Comparison of ENCODE assay signal across 17 mouse cellular contexts in the genomic region with DNA sequence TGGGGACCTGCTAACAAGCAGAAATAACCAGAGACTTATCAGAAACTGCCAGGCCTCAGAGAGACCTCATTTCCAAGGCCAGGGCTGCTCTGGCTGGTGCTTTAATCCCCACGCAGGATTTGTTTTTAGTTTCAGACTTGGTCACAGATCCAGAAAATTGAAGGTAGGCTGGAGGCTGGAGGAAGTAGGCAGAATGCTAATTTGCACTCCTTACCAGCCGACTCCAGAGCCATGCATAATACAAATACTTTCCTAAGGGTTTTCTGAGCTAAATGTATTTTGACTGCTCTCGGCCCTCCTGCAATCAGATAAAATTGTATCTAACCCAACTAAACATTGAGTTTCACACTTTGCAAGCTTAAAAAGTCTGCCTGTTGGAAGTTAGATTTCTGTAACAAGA.
DNase-seq lines count a peak whose midpoint lies in the region; ATAC-seq lines count a peak whose summit lies in the region.
"Had no signal": no experiment of that assay in that cellular context is flagged by ENCODE, and none has a peak within 500 bp of the region (broad histone marks: within the 10 kb centered on the region; RNA-seq: fewer than 3 reads in every experiment).

No protein-coding gene starts in this region.

- peaks cover 73% of the 10 kb centered on the region for H3K4me1 ChIP-seq in hindbrain, embryonic 13.5 days (replicated peaks)
- peaks cover 62% of the 10 kb centered on the region for H3K4me1 ChIP-seq in hindbrain, embryonic 10.5 days (replicated peaks)
- H3K4me1 ChIP-seq in midbrain, embryonic 13.5 days (replicated peaks), result peaks cover 87% of the 10 kb centered on the region
- H3K4me1 ChIP-seq in midbrain, embryonic 11.5 days (ENCODE audit: control insufficient read depth, insufficient read depth, low read length), result peaks cover 26% of the 10 kb centered on the region
- H3K4me1 ChIP-seq in embryonic facial prominence, embryonic 13.5 days, result peaks cover 76% of the 10 kb centered on the region
- H3K4me1 ChIP-seq in midbrain, embryonic 16.5 days (ENCODE audit: control insufficient read depth, insufficient read depth, low read length), result peaks cover 71% of the 10 kb centered on the region

- 69% methylated on average over 3 of the region's 3 CpGs for WGBS in hindbrain, embryonic 13.5 days
- 82% methylated on average over 3 of the region's 3 CpGs for WGBS in hindbrain, embryonic 10.5 days
- 39% methylated on average over 3 of the region's 3 CpGs for WGBS in midbrain, embryonic 13.5 days
- WGBS in midbrain, embryonic 11.5 days, result 59% methylated on average over 3 of the region's 3 CpGs
- 33% methylated on average over 3 of the region's 3 CpGs for WGBS in embryonic facial prominence, embryonic 13.5 days
- WGBS in midbrain, embryonic 16.5 days, result 30% methylated on average over 3 of the region's 3 CpGs

- H3K9ac ChIP-seq in hindbrain, embryonic 13.5 days, result no peak overlapping the region
- no peak overlapping the region for H3K9ac ChIP-seq in midbrain, embryonic 13.5 days (replicated peaks)
- H3K9ac ChIP-seq in midbrain, embryonic 11.5 days (ENCODE audit: low read length), result no peak overlapping the region
- no peak overlapping the region for H3K9ac ChIP-seq in embryonic facial prominence, embryonic 13.5 days
- no peak overlapping the region for H3K9ac ChIP-seq in midbrain, embryonic 16.5 days (ENCODE audit: low read depth, low read length)
- H3K9ac ChIP-seq: limb, embryonic 15.5 days; neural tube, embryonic 12.5 days had no signal

- 0 out of 2 replicates have a peak, but pooled peaks cover 2% of the 10 kb centered on the region for H3K27me3 ChIP-seq in hindbrain, embryonic 13.5 days
- no peaks in the 10 kb centered on the region for H3K27me3 ChIP-seq in hindbrain, embryonic 10.5 days (ENCODE audit: insufficient read depth, poor library complexity, severe bottlenecking)
- peaks cover 2% of the 10 kb centered on the region; the same call in 1 of the 2 replicates for H3K27me3 ChIP-seq in midbrain, embryonic 13.5 days
- H3K27me3 ChIP-seq in midbrain, embryonic 11.5 days (ENCODE audit: control insufficient read depth, insufficient read depth, low read length), result no peaks in the 10 kb centered on the region
- H3K27me3 ChIP-seq in embryonic facial prominence, embryonic 13.5 days, result no peaks in the 10 kb centered on the region
- H3K27me3 ChIP-seq in midbrain, embryonic 16.5 days (ENCODE audit: control insufficient read depth, insufficient read depth, low read depth, low read length), result no peaks in the 10 kb centered on the region
- H3K27me3 ChIP-seq: forebrain, embryonic 13.5 days; limb, embryonic 15.5 days had no signal

- no peak for DNase-seq in hindbrain, embryonic 10.5 days (ENCODE audit: low spot score)
- DNase-seq in midbrain, embryonic 11.5 days (ENCODE audit: low spot score, missing footprints), result no peak
- DNase-seq in cerebellum, adult 8-10 months, result no peak
- DNase-seq in gastrocnemius, adult 8-10 months (ENCODE audit: low spot score in 2 of 2), result no peak
- DNase-seq: adrenal gland, postnatal 25 days; cerebellum, adult 2 months; lung, adult 18-20 months; lung, postnatal 36 days; thymus, postnatal 4 days had no signal

- H3K36me3 ChIP-seq in hindbrain, embryonic 13.5 days, result no peaks in the 10 kb centered on the region
- H3K36me3 ChIP-seq in hindbrain, embryonic 10.5 days, result peaks cover 9% of the 10 kb centered on the region
- H3K36me3 ChIP-seq in midbrain, embryonic 13.5 days, result 0 out of 2 replicates have a peak, but pooled peaks cover 1% of the 10 kb centered on the region
- no peaks in the 10 kb centered on the region for H3K36me3 ChIP-seq in midbrain, embryonic 11.5 days (ENCODE audit: control insufficient read depth, insufficient read depth, low read length)
- H3K36me3 ChIP-seq in embryonic facial prominence, embryonic 13.5 days, result no peaks in the 10 kb centered on the region
- H3K36me3 ChIP-seq in midbrain, embryonic 16.5 days (ENCODE audit: control insufficient read depth, insufficient read depth, low read length), result no peaks in the 10 kb centered on the region

- no peak overlapping the region for H3K4me3 ChIP-seq in hindbrain, embryonic 13.5 days
- H3K4me3 ChIP-seq in hindbrain, embryonic 10.5 days, result no peak overlapping the region
- no peak overlapping the region for H3K4me3 ChIP-seq in midbrain, embryonic 13.5 days (replicated peaks)
- no peak overlapping the region for H3K4me3 ChIP-seq in midbrain, embryonic 11.5 days (ENCODE audit: low read depth, low read length)
- no peak overlapping the region for H3K4me3 ChIP-seq in embryonic facial prominence, embryonic 13.5 days
- H3K4me3 ChIP-seq in midbrain, embryonic 16.5 days (ENCODE audit: low read depth, low read length), result no peak overlapping the region
- H3K4me3 ChIP-seq: forebrain, embryonic 13.5 days; limb, embryonic 15.5 days; neural tube, embryonic 12.5 days had no signal

- no peaks in the 10 kb centered on the region for H3K9me3 ChIP-seq in hindbrain, embryonic 13.5 days
- no peaks in the 10 kb centered on the region for H3K9me3 ChIP-seq in hindbrain, embryonic 10.5 days
- H3K9me3 ChIP-seq in midbrain, embryonic 13.5 days, result no peaks in the 10 kb centered on the region
- no peaks in the 10 kb centered on the region for H3K9me3 ChIP-seq in midbrain, embryonic 11.5 days (ENCODE audit: control insufficient read depth, low read length)
- no peaks in the 10 kb centered on the region for H3K9me3 ChIP-seq in embryonic facial prominence, embryonic 13.5 days
- H3K9me3 ChIP-seq in midbrain, embryonic 16.5 days (replicated peaks; ENCODE audit: control insufficient read depth, low read length, poor library complexity, severe bottlenecking), result no peaks in the 10 kb centered on the region
- H3K9me3 ChIP-seq: forebrain, embryonic 13.5 days; limb, embryonic 15.5 days; neural tube, embryonic 12.5 days had no signal

- H3K4me2 ChIP-seq in hindbrain, embryonic 13.5 days, result no peak overlapping the region
- H3K4me2 ChIP-seq in midbrain, embryonic 13.5 days (replicated peaks), result no peak overlapping the region
- H3K4me2 ChIP-seq in midbrain, embryonic 11.5 days, result no peak overlapping the region
- H3K4me2 ChIP-seq in embryonic facial prominence, embryonic 13.5 days, result no peak overlapping the region
- no peak overlapping the region for H3K4me2 ChIP-seq in midbrain, embryonic 16.5 days (ENCODE audit: low read length)
- H3K4me2 ChIP-seq: forebrain, embryonic 13.5 days; limb, embryonic 15.5 days; neural tube, embryonic 12.5 days had no signal

- peak overlapping the region; percentile 31; the same call in 1 of the 2 replicates for H3K27ac ChIP-seq in hindbrain, embryonic 13.5 days
- H3K27ac ChIP-seq in hindbrain, embryonic 10.5 days, result no peak overlapping the region
- H3K27ac ChIP-seq in midbrain, embryonic 13.5 days, result peak overlapping the region; percentile 17
- H3K27ac ChIP-seq in midbrain, embryonic 11.5 days (ENCODE audit: low read depth, low read length), result no peak overlapping the region
- 0 out of 2 replicates have a peak overlapping the region, but pooled peaks have one; percentile 55 for H3K27ac ChIP-seq in embryonic facial prominence, embryonic 13.5 days
- peak overlapping the region; percentile 73 for H3K27ac ChIP-seq in midbrain, embryonic 16.5 days (ENCODE audit: low read length)
- H3K27ac ChIP-seq: limb, embryonic 15.5 days; neural tube, embryonic 12.5 days had no signal

- ATAC-seq in hindbrain, embryonic 13.5 days (ENCODE audit: low FRiP score), result no peak
- no peak for ATAC-seq in midbrain, embryonic 13.5 days
- ATAC-seq in midbrain, embryonic 11.5 days (ENCODE audit: low FRiP score), result no peak
- no peak for ATAC-seq in embryonic facial prominence, embryonic 13.5 days (ENCODE audit: insufficient number of reproducible peaks, insufficient read depth, low FRiP score, low TSS enrichment, low read depth)
- no peak for ATAC-seq in midbrain, embryonic 16.5 days
- ATAC-seq: forebrain, embryonic 13.5 days; intestine, postnatal 0 days had no signal

Comparison
In these comparisons a context has a peak if more than half of its experiments do, and no peak if none do; other contexts are left out.
1. H3K27ac ChIP-seq: peak in hindbrain, embryonic 13.5 days (single experiment), midbrain, embryonic 13.5 days (single experiment), embryonic facial prominence, embryonic 13.5 days (single experiment) and midbrain, embryonic 16.5 days (single experiment); none in hindbrain, embryonic 10.5 days (single experiment) and midbrain, embryonic 11.5 days (single experiment).